Mouse (Mus musculus): Measurements from ENCODE around the gene Rad51b.

DNA sequence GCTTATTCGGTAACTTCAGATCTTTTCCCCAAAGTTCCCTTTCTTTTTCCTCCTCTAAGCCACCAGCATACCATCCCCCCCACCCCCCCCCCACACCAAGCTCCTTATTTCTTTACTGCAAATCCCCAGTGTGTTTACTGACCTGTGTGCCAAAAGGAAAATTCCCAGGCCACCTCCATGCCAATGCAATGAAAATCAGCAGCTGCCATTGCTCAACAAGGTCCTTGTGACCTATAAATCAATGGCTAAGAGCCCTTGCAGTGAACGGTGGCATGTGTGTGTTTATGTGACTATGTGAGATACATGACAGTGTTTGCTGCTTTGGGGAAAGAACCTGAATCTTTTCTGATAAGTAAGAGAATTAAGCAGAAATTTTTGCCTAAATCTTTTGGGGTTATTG lies 301.8 kb downstream of the Rad51b start:
- TF ChIP-seq CTCF (conservative IDR thresholded peaks at IDR 0.05; ENCODE audit: low read length) (no peak), POU5F1 (IDR thresholded peaks at IDR 0.05; ENCODE audit: borderline replicate concordance, low read length) (no peak)

All from E14TG2a.4 (cell line).